Mouse (Mus musculus): ENCODE results near the gene Olfr1320. TPM values are rescaled to one million over a fixed set of nuclear protein-coding genes. Genes with fewer than 3 reads are reported as not detected.
"Not testable (repeated sequence)": the region's sequence is repeated elsewhere in the genome, so short reads cannot be mapped to it uniquely, and the experiment has no call there.

Gene Olfr1320
- not detected in 2 replicates for polyA plus RNA-seq (2015; fragmentation: Nextera tagmentation; extraction: Ambion mirVana)

DNA sequence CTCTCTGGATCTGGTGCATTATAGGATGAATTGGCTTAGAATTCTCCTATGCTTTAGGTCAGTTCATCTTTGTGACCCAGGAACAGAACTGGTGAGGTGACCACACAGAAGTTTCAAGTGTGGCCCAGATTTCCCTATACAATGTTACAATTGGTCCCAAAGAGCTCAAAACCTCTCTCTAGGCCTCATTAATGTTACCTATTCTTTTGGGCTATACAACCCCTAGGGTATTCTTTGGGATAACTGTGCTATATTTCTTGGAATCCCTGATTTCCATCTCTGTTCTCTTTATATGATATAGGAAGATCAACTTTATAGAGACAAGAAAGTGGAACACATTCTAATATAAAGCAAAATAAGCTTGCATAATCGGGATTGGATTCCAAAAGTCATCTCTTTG lies at the start of gene Olfr1320:
Olfr1320 (plus strand) TSS at position 301 of the 400 bp plus-strand sequence.
- no peak within 1 kb of the TSS for H3K27ac ChIP-seq
- WGBS, result 81% methylated on average over 1 of the region's 1 CpGs
- no peaks in the 10 kb centered on the region for H3K27me3 ChIP-seq
- H3K4me1 ChIP-seq, result no peaks in the 10 kb centered on the region
- H3K4me2 ChIP-seq (replicated peaks), result no peak within 1 kb of the TSS
- H3K9ac ChIP-seq, result no peak within 1 kb of the TSS
- ATAC-seq (ENCODE audit: low FRiP score, low read depth), result no peak
- H3K4me3 ChIP-seq, result no peak within 1 kb of the TSS
- H3K9me3 ChIP-seq, result no peaks in the 10 kb centered on the region
- no peaks in the 10 kb centered on the region for H3K36me3 ChIP-seq

DNA sequence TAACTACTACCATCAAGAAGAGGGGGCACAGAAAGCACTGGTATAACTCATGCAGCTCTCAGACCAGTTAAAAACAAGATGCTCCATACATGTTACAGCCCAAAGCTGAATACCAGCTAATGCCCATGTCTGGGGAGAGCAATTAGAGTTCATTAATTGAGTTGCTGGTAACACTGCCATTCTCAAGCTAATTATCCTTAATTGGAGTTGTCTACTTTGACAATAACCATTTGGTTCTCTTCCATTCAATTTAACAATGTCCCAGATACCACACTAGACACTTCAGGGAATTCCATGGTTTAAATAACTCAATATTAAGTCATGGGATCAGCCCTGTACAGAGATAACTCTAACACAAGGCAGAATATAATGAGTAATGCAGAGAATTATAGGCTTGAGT lies 44.6 kb upstream of the Olfr1320 start:
- ATAC-seq (ENCODE audit: low FRiP score, low read depth), result no peak
- no peak overlapping the region for H3K27ac ChIP-seq
- no peak overlapping the region for H3K4me2 ChIP-seq (replicated peaks)
- H3K27me3 ChIP-seq, result no peaks in the 10 kb centered on the region
- H3K9ac ChIP-seq, result no peak overlapping the region
- no peak overlapping the region for H3K4me3 ChIP-seq
- no peaks in the 10 kb centered on the region for H3K4me1 ChIP-seq
- H3K9me3 ChIP-seq, result no peaks in the 10 kb centered on the region
- H3K36me3 ChIP-seq, result no peaks in the 10 kb centered on the region

GRCm38 (mm10) chrX:49631195-49631594 lies 40.9 kb upstream of the Olfr1320 start:
- no peaks in the 10 kb centered on the region for H3K36me3 ChIP-seq
- H3K27ac ChIP-seq, result no peak overlapping the region
- H3K4me3 ChIP-seq, result no peak overlapping the region
- no peaks in the 10 kb centered on the region for H3K4me1 ChIP-seq
- H3K9me3 ChIP-seq, result no peaks in the 10 kb centered on the region
- no peak for ATAC-seq (ENCODE audit: low FRiP score, low read depth)
- H3K9ac ChIP-seq, result no peak overlapping the region
- no peaks in the 10 kb centered on the region for H3K27me3 ChIP-seq
- no peak overlapping the region for H3K4me2 ChIP-seq (replicated peaks)
- 77% methylated on average over 2 of the region's 2 CpGs for WGBS

DNA sequence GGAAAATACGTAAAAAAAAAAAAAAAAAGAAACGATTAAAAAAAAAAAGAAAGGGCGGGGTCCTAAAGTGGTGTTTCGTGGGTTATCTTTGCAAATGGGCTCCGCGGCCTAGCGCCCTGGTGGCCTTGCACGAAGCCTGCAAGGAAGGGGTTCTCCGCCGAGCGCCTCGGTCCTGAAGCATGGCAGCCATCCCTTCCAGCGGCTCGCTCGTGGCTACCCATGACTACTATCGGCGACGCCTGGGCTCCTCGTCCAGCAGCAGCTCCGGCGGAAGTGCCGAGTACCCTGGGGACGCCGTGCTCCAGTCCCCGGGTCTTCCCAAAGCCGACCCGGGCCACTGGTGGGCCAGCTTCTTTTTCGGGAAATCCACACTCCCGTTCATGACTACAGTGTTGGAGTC lies 11.4 kb upstream of the Olfr1320 start:
- H3K27me3 ChIP-seq; H3K9me3 ChIP-seq; H3K36me3 ChIP-seq; H3K27ac ChIP-seq; ATAC-seq (ENCODE audit: low FRiP score, low read depth); H3K4me3 ChIP-seq; H3K4me2 ChIP-seq (replicated peaks); H3K4me1 ChIP-seq; H3K9ac ChIP-seq: not testable (repeated sequence)
- 88% methylated on average over 28 of the region's 29 CpGs for WGBS

Other genes with a start within 250 kb of the Olfr1320 start
- gene Arhgap36, start 208.4 kb upstream of the Olfr1320 start, polyA plus RNA-seq (2015; fragmentation: Nextera tagmentation; extraction: Ambion mirVana), result 2.2 and 2.8 TPM in 2 replicates
- gene Olfr1321, start 62.7 kb downstream of the Olfr1320 start, polyA plus RNA-seq (2015; fragmentation: Nextera tagmentation; extraction: Ambion mirVana), result not detected in 2 replicates
- 1.7 and 2.1 TPM in 2 replicates for gene Igsf1, start 125.4 kb downstream of the Olfr1320 start, polyA plus RNA-seq (2015; fragmentation: Nextera tagmentation; extraction: Ambion mirVana)
- gene Olfr1322, start 219.2 kb downstream of the Olfr1320 start, polyA plus RNA-seq (2015; fragmentation: Nextera tagmentation; extraction: Ambion mirVana), result not detected in 2 replicates

Data from limb, embryonic 13.5 days (tissue).